Mouse (Mus musculus) spleen, adult 2 months (tissue): ENCODE measurements around the gene Pde4d.

Experiments
- CTCF ChIP-seq: fragments of 200-500 bp; IDR thresholded peaks from 2 replicates; pipeline ENCODE4 v1.5.1; 2011; ENCODE audit warnings: mild to moderate bottlenecking, inconsistent platforms; ENCODE audit not compliant: insufficient read depth, insufficient read length, insufficient replicate concordance; ENCODE audit errors: extremely low read depth
- POLR2A ChIP-seq: fragments of 200-500 bp; IDR thresholded peaks from 2 replicates; pipeline ENCODE4 v1.6.1; 2011; ENCODE audit warnings: low read depth, low read length, inconsistent platforms

DNA sequence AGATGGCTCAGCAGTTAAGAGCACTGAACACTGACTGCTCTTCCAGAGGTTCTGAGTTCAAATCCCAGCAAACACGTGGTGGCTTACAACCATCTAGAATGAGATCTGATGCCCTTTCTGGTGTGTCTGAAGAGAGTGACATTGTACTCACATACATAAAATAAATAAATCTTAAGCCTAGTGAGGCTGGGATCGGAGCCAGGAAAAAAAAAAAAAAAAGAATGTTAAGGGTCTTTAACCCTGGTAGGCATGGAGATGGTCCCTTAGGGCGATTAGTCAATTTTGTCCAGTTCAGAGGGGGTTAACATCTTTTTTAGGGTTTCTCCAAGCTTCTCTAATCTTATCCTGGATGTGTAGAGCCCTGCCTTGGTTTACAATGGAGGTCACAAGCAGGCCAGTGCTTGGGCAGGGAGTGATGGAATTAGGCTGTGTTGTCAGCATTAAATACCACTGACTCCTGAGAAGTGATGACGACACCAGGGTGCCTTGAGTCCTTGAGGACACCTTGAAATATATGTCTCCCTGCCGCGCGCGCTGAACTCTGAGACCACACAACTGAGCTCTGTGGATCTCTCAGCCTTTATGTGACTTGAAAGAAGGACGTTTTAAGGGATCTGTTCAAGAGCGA, 1181.8 kb downstream of the Pde4d start:
- TF ChIP-seq CTCF (no peak), POLR2A (no peak)
